Mouse (Mus musculus) embryo, embryonic 11.5 days (tissue): Measurements from ENCODE around the gene Batf.

Experiments
- DNase-seq: peaks from one replicate; pipeline ENCODE4 v3.0.0-alpha.2; 2012; ENCODE audit warnings: low read depth, low spot score

The Batf gene

DNA sequence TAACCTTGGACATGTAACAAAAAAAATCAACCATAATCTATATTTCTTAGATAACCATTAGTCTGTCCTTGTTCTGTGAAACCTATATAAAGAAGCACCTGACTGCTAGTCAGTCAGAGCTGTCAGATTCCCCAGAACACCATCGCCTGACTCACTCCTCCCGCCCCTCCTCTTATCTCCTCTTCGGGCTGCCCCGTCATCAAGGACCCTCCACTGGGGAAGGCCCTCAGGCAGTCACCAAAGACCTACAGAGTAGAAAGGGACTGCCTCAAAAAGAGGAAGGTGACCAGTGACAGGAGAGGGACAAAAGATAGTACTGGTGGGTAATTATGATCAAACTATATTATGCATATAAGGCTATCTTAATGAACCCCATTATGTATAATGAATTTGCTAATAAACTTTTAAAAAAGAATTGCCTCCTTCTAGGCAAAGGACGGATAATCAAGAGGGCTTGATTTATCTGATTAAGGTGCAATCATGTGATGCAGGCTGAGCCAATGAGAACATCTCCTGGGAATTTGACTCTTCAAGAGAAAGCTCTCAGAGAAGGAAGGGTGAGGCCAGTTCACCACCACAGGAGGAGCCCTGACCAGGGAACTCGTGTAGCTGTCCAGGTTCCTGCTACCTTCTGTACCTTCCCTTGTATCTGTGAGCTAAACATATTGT lies 40.4 kb downstream of the Batf start:
- DNase-seq, result no peak

DNA sequence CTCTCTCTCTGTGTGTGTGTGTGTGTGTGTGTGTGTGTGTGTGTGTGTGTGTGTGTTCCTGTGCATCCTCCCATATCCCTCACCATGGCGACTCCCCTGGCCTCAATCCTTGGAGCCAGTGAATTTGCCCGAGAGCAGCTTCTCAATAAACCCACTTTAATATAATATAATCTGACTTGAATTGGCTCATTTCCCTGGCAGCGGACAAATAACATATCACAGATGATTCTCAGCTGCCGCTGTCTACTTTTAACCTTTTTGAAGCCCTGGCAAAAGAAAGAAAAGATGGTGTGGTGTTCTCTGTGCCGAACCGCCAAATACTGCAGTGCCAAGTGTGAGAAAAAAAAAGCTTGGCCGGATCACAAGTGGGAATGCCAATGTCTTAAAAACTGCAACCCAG lies 41.7 kb downstream of the Batf start:
- DNase-seq, result no peak

DNA sequence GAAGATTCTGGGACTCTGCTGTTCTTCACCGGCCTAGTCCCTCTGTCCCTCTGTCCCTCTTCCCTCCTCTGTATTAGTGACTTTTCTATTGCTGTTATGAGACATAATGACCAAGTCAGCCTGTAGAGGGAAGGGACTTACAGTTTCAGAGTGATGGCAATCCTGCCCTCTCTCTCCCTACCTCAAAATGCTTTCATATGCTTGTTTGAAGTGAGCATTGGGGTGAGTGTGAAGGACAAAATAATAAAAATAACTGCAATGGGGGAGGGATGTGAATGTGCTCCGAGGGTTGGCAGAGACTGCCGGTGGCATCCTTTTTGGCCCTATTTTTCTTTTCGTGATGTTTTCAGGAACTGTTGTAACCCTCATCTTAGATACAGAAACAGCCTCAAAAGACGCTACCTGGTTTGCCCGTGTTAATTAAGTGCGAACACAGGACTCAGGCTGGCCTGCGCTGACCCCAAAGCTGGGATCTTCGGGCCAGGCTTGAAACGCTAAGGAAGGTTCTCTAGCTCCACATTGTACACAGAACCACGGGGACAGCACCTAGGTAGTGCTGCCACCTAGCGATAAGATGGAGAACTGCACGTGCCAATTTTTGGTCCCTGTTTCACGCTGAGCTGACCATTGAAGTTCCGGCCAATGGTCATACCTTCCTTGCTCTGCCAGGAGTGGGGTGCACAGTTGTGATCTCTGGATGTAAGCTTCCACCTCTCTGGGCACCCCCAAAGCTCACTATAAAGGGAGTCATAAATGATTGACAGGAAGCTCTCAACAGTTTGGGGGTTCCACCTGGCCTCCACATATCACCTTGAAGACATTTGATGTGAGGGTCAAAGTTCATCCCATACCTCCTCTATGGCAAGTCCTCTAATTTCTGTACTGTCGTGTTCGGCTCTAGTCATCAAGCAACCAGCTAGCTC lies 42.8 kb downstream of the Batf start:
- DNase-seq, result peak; percentile 30

DNA sequence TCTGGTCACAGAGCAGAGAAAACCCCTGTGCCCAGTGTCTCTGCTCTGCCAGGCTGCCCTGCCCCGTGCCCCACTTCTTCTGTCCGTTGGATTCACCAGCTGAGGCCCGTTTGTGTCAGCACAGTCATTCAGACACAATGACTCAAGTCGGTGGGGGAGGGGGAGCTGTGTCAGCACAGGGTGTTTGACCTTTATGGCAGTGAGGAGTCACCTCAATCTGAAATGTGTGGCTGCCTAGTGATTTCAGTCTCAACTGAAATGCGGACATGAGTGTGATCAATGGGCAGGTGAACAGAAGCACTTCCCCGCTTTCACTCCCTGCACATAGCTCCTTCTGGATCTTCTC lies 43.4 kb downstream of the Batf start:
- DNase-seq, result no peak

DNA sequence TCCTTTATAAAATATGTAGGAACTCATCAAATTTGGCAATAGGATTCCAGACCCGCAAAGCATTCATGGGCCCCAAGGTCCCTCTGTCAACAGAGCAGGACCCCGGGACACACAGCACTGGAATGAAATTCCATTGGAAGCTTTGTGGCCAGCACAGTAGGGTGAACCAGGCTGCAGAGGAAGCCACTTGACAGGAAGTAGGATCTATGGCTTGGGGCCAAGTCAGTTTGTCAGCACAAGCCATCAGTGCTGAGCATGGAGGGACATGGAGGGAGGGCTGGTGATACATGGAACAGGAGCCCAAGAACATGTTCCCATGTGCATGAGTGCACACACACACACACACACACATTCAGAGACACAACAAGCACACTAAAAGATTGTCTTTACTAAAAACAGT lies 49.7 kb downstream of the Batf start:
- DNase-seq, result no peak

DNA sequence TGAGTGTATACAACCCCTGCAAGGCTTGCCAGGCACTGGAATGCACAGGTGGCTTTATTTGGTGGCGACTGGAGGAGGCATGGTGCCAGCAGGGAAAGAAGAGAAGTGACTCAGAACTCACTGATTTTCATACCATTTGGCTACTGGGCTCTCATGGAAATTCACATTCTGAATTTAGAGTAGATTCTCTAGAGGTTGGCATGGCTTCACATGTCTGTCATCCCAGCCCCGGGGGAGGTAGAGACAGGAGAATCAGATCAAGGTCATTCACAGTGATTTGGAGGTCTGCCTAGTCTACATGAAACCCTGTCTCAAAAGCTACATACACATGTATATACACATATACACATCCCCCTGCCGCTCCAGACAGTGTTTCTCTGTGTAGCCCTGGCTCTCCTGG lies 50.5 kb downstream of the Batf start:
- no peak for DNase-seq

DNA sequence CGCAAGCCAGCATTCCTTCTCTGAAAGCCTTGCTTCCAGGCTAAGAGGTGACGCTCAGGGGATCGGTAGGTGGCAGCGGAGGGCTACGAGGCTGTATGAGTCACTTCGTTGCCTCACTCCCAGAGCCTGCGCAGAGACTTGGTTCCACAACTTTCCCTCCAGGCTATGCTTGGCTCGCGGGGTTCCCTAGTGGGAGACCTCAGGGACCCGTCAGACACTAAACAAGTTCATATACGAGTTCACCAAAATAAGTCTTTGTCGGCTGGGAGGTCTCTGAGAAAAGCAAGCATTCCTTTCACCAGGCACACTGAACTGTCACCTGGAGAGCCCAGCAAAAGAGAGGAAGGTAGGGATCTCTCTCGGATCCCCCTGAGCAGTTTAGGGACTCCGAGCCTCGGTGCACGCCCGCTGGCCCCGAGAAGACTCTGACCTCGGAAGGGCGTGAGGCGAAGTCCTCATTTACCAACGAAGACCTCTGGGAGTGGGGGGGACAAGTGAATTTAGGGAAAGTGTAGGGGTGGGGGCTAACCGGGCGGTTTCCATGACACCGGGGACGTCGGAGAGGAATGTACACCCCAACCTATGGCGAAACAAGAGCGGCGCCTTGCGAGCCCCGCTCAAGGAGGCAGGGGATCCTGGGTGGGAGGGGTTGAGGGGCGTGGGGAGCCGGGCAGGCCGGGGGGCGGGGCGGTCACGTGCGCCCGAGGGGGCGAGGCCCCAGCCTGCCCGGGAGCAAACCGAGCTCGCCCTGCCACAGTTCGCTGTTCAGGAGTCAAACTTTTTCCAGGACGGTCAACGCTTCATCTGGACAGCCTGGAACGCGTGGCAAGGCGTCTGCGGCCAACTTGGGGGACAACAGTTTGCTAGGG lies 59.6 kb downstream of the Batf start, which contains the start of gene Flvcr2:
Gene Flvcr2, plus strand, starts transcription at position 713 of the 869 bp plus-strand sequence.
- peak; percentile 54 for DNase-seq

DNA sequence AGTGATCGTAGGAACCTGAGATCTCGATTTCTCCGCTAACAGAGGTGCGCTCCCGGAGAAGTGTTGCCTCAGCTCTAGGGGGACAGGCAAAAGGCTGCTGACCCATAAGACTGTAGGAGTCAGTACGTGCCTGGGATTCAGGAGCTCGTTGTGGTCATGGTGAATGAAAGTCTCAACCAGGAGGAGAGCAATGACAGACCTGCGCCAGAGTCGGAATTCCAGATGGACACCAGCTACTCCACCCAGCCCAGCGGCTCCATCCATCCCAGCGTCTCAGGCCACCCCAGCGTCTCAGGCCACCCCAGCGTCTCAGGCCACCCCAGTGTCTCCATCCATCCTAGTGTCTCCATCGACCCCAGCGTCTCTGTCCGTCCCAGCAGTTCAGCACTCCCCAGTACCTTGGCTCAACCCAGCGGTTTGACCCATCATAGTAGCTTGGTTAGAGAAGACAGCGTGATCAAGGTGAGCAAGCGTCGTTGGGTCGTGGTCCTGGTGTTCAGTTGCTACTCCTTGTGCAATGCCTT lies 60.3 kb downstream of the Batf start:
- DNase-seq, result no peak

DNA sequence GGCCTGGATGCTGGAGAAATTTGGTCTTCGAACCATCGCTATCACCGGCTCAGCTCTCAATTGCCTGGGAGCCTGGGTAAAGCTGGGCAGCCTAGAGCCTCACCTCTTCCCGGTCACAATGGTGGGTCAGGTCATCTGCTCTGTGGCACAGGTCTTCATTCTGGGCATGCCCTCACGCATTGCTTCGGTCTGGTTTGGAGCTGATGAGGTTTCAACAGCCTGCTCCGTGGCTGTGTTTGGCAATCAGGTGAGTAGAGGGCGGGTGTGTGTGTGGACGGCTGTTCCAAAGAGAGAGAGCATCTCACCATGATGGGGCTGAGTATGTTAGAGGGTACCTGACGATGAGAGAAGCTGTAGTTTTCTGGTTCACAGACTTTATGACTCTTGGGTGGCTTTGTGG lies 60.9 kb downstream of the Batf start:
- DNase-seq, result no peak

DNA sequence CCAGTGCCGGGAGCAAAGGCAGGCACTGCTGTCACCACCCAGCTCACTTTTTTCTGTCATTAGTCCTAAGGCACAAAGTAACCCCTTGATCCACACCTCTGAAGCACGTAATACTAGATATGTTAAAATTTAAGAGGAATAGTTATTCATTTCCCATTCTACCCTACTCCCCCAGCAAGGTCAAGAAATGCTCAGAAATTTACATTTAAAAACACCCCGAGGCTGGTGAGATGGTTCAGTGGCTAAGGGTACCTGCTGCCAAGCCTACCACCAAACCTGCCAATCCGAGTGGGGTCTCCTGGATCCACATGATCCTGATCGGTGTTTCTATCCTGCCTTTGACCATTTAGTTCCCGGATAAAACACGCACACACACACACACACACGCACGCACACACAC lies 63.4 kb downstream of the Batf start:
- no peak for DNase-seq

DNA sequence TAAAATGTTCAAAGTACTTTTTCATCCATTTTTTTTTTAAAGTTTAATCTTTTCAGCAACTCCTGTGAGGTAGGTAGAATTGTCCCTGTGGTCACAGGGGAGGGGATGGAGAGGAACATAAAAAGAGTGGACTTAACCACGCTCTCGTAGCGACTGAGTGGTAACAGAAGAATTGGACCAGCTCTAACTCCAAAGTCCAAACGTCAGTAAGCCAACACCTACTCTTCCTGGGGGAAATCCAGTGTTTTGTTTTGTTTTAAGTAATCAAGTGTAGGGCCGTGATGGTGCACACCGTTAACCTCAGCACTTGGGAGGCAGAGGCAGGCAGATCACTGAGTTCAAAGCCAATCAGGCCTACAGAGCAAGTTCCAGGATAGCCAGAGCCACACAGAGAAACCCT lies 65.6 kb downstream of the Batf start:
- DNase-seq, result no peak

DNA sequence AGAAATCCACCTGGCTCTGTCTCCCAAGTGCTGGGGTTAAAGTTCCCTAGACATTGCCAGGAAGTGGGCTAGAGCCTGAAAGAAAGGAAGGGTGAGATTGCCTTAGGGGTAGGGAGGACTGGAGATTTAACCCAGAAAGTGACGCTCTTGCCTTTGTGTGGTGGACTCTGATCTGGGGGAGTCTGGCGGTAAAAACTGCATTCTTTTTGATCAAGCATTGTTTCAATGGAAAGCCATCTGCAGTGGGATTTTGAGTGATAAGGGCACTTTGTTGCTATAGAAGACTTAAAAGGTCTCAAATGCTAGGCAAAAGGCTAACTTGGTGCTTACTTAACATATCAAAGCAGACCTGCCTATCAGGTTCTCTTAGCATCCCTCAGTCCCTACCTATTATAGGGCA lies 66.8 kb downstream of the Batf start:
- DNase-seq, result no peak

DNA sequence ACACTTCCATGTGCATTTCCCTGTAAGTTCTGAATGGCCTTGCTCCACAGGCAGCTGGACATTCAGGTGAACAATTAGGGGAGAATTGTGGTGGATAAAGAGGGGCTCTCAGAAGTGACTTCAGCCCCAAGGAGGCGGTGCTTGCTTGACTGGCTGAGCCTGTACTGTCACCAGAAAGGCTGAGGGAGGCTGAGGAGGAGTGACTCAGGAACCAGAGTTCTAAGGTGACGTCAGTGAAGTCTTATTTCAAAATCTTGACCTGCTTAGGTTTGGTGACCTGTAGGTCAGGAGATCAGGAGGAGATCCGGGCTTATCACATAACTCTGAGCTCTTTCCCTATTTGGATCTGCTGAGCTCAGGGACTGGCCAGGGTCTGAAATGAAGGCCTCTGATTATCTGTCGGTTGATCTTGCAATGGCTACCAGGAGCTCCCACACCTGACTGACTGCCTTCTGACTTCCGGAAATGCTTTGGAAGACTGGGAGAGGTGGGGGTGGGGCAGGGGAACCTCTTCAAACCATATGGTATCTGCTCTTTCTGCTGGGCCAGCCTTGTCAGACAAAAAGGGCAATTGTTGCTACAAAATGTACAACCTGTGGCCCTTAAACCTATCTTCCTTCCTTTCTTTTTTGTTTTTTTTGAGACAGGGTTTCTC lies 68.3 kb downstream of the Batf start:
- no peak for DNase-seq

DNA sequence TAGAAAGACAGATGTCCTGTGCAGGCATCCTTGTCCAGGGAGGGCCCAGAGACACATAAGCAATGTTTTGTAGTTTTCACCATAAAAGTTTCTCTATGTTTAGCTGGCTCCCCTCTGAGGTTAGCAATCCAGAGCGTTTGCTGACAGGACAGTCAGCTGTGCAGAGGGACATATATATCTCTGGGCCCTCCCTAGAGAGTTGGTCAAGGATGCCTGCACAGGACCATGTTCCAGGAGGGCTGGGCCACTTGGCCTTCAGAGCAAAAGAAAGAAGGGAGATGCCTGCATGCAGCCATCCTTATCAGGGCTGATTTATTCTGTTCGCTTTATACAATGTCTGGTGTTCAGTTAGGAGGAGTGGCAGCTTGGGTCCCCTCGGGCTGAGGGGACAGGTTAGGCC lies 70.0 kb downstream of the Batf start:
- DNase-seq, result no peak

DNA sequence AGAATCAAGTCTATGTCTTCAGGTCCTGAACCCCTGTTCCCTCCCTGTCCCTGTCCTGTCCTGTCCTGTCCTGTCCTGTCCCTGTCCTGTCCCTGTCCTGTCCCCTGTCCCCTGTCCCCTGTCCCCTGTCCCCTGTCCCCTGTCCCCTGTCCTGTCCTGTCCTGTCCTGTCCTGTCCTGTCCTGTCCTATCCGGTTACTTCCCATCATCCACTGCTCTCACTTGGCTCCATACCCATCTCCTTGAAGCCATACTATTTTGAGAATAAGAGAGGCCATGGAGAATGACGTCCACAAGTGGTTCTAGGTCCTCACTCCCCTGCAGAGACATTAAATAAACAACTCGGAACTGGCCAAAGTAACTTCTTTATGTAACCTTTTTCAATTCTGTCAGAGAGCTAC lies 70.6 kb downstream of the Batf start:
- DNase-seq, result no peak
